Mouse (Mus musculus) liver, embryonic 14.5 days (tissue): ENCODE measurements around the gene Fcer1g. TPM values are rescaled to one million over a fixed set of nuclear protein-coding genes. Genes with fewer than 3 reads are reported as not detected.

Experiments used
- ATAC-seq: fragments of 200-750 bp; cut with Nextera tagmentation; 2 replicates; pipeline ENCODE4 v1.8.0; 2017; ENCODE audit warnings: moderate number of reproducible peaks, mild to moderate bottlenecking, moderate library complexity; ENCODE audit not compliant: insufficient read depth
- DNase-seq, 3 experiments: peaks; one replicate each; pipeline ENCODE4 v3.0.0-alpha.2; 2012 to 2013; ENCODE audit warnings: low read depth in 3 of 3, low spot score in 3 of 3
- H3K27ac ChIP-seq: fragments of 300-500 bp; sonication (generic); 2 replicates; pipeline ENCODE4 v1.5.1; 2014; ENCODE audit warnings: moderate library complexity, mild to moderate bottlenecking, control low read depth, inconsistent platforms
- H3K27me3 ChIP-seq: fragments of 300-500 bp; sonication (generic); 2 replicates; pipeline ENCODE4 v1.6.1; 2014; ENCODE audit warnings: mild to moderate bottlenecking, low read length, moderate library complexity; ENCODE audit not compliant: control insufficient read depth, insufficient read depth
- H3K36me3 ChIP-seq: fragments of 300-500 bp; sonication (generic); replicated peaks from 2 replicates; pipeline ENCODE4 v1.6.1; 2014; ENCODE audit warnings: low read depth; ENCODE audit not compliant: control insufficient read depth, insufficient read depth
- H3K4me1 ChIP-seq, 2 experiments: fragments of 200-500 bp in 1 of 2; fragments of 300-500 bp in 1 of 2; sonication (generic) in 1 of 2; replicated peaks; 2 replicates each; pipeline ENCODE4 v1.6.1; 2012 to 2014; ENCODE audit warnings: antibody characterized with exemption in 1 of 2, inconsistent platforms in 1 of 2, low read length in 1 of 2; ENCODE audit not compliant: control insufficient read depth in 2 of 2, insufficient read depth in 2 of 2
- H3K4me2 ChIP-seq: fragments of 300-500 bp; sonication (generic); 2 replicates; pipeline ENCODE4 v1.6.1; 2014; ENCODE audit warnings: low read depth, mild to moderate bottlenecking, control low read depth, moderate library complexity
- H3K4me3 ChIP-seq, 2 experiments: fragments of 200-500 bp in 1 of 2; fragments of 300-500 bp in 1 of 2; sonication (generic) in 1 of 2; 2 replicates each; pipeline ENCODE4 v1.5.1; 2012 to 2014; ENCODE audit warnings: low read depth in 2 of 2, low read length in 2 of 2, mild to moderate bottlenecking in 2 of 2, control low read depth in 1 of 2, inconsistent platforms in 1 of 2, moderate library complexity in 1 of 2; ENCODE audit not compliant: insufficient read depth in 1 of 2
- H3K9ac ChIP-seq: fragments of 300-500 bp; sonication (generic); replicated peaks from 2 replicates; pipeline ENCODE4 v1.6.1; 2014; ENCODE audit warnings: mild to moderate bottlenecking, control low read depth, moderate library complexity
- H3K9me3 ChIP-seq: fragments of 300-500 bp; sonication (generic); 2 replicates; pipeline ENCODE4 v1.6.1; 2016; ENCODE audit warnings: low read length, mixed read lengths; ENCODE audit not compliant: control insufficient read depth
- CTCF ChIP-seq: IDR thresholded peaks from 2 replicates; pipeline ENCODE4 v1.5.1; 2016; ENCODE audit warnings: antibody characterized with exemption, low read depth, control low read depth
- EP300 ChIP-seq: IDR thresholded peaks from 2 replicates; pipeline ENCODE4 v1.6.1; 2016; ENCODE audit warnings: antibody characterized with exemption, low read depth
- WGBS: fragments of 180-500 bp; shearing (Covaris S2); extraction: QIAGEN DNeasy Blood & Tissue Kit; methylation state at CpG from one replicate; pipeline ENCODE4 v1.1.7; 2014; ENCODE audit not compliant: insufficient replicate concordance; 5-methylcytosine and 5-hydroxymethylcytosine counted together
- polyA plus RNA-seq, 2 experiments: library from polyadenylated mRNA; depleted of rRNA in 1 of 2; stranded (reverse) in 1 of 2; unstranded in 1 of 2; fragments of >200 nt; fragmentation: Nextera tagmentation in 1 of 2; extraction: Ambion mirVana in 1 of 2; gene quantifications; 2 replicates each; pipeline versions ENCODE4 v1.2.1 to v1.2.3; 2012 to 2014

The Fcer1g gene
- polyA plus RNA-seq, 2 experiments = 50.1 to 104 TPM

- H3K27ac ChIP-seq = peak overlapping the region; percentile 87
- DNase-seq (no peak), ATAC-seq (no peak)
- TF ChIP-seq CTCF (no peak), EP300 (no peak)
- H3K4me2 ChIP-seq = peak overlapping the region; percentile 87
- H3K4me3 ChIP-seq = peak overlapping the region; percentile 60 to 95; a peak in 3 of 4 replicates
- H3K36me3 ChIP-seq = no peaks in the 10 kb centered on the region
- no peaks in the 10 kb centered on the region for H3K27me3 ChIP-seq
- H3K9ac ChIP-seq = peak overlapping the region; percentile 85
- H3K4me1 ChIP-seq = peaks cover 11 to 12% of the 10 kb centered on the region in 2 experiments
- WGBS = 60% methylated on average over 6 of the region's 6 CpGs
- no peaks in the 10 kb centered on the region for H3K9me3 ChIP-seq
Observed at GRCm38 (mm10) chr1:171223168-171223567, 11.0 kb downstream of the Fcer1g start.

- Histone ChIP-seq H3K9ac (peak within 1 kb of the TSS; percentile 85), H3K4me1 (peaks cover 11 to 12% of the 10 kb centered on the region in 2 experiments), H3K27me3 (no peaks in the 10 kb centered on the region), H3K4me2 (peak within 1 kb of the TSS; percentile 87), H3K27ac (peak within 1 kb of the TSS; percentile 87), H3K9me3 (no peaks in the 10 kb centered on the region), H3K4me3 (peak within 1 kb of the TSS; percentile 60 to 95), H3K36me3 (no peaks in the 10 kb centered on the region)
- DNase-seq (peak; percentile 96 to 98 (median 98)), ATAC-seq (peak; percentile 95)
- TF ChIP-seq CTCF (peak; percentile 77), EP300 (no peak)
- WGBS = 1% methylated on average over 28 of the region's 28 CpGs
Observed at GRCm38 (mm10) chr1:171222238-171223155, 11.7 kb downstream of the Fcer1g start, which contains the start of gene Tomm40l. Gene Tomm40l, minus strand, starts transcription at chr1:171222514.

GRCm38 (mm10) chr1:171221281-171222193 is 12.6 kb downstream of the Fcer1g start:
- Histone ChIP-seq H3K4me3 (peak overlapping the region; percentile 60 to 95), H3K9me3 (no peaks in the 10 kb centered on the region), H3K36me3 (no peaks in the 10 kb centered on the region), H3K4me2 (peak overlapping the region; percentile 87), H3K9ac (peak overlapping the region; percentile 54), H3K4me1 (peaks cover 11 to 15% of the 10 kb centered on the region in 2 experiments), H3K27me3 (no peaks in the 10 kb centered on the region), H3K27ac (peak overlapping the region; percentile 17)
- 6% methylated on average over 22 of the region's 22 CpGs for WGBS
- no peak for ATAC-seq
- no peak for DNase-seq
- TF ChIP-seq EP300 (no peak), CTCF (no peak)

GRCm38 (mm10) chr1:171220871-171221270 is 13.3 kb downstream of the Fcer1g start:
- no peak for TF ChIP-seq EP300
- peak; percentile 96 for TF ChIP-seq CTCF
- WGBS = 6% methylated on average over 10 of the region's 10 CpGs
- Histone ChIP-seq H3K4me1 (peaks cover 11 to 15% of the 10 kb centered on the region in 2 experiments), H3K9ac (peak overlapping the region; percentile 54), H3K27me3 (no peaks in the 10 kb centered on the region), H3K36me3 (no peaks in the 10 kb centered on the region), H3K4me3 (peak overlapping the region; percentile 60 to 95), H3K4me2 (peak overlapping the region; percentile 87), H3K9me3 (no peaks in the 10 kb centered on the region), H3K27ac (peak overlapping the region; percentile 17; the same call in 1 of the 2 replicates)
- DNase-seq (peak; percentile 69 to 74 (median 72)), ATAC-seq (no peak)
